Mouse (Mus musculus) lung, postnatal 0 days (tissue): Measurements from ENCODE around the gene Cd82.

Experiments
- CTCF ChIP-seq: IDR thresholded peaks from 2 replicates; pipeline ENCODE4 v1.5.1; 2016; ENCODE audit warnings: antibody characterized with exemption, mild to moderate bottlenecking
- EP300 ChIP-seq: IDR thresholded peaks from 2 replicates; pipeline ENCODE4 v1.6.1; 2016; ENCODE audit warnings: antibody characterized with exemption, mild to moderate bottlenecking, control low read depth

GRCm38 (mm10) chr2:93478744-93479143 lies 15.8 kb upstream of the Cd82 start:
- TF ChIP-seq CTCF: no peak
- no peak for TF ChIP-seq EP300
